Mouse (Mus musculus) MEL (cell line): ENCODE measurements around the gene Klk1b22.

ENCODE experiments used
- CTCF ChIP-seq, 3 experiments: IDR thresholded peaks in 2 of 3; conservative IDR thresholded peaks in 1 of 3; 2 replicates each; pipeline ENCODE4 v1.5.1; 2011 to 2012; ENCODE audit warnings: low read length in 3 of 3, low read depth in 2 of 3, mild to moderate bottlenecking in 2 of 3, improper control_type of control experiment in 1 of 3, inconsistent platforms in 1 of 3, mixed read lengths in 1 of 3, moderate library complexity in 1 of 3; ENCODE audit not compliant: control insufficient read depth in 1 of 3, insufficient read depth in 1 of 3, poor library complexity in 1 of 3, severe bottlenecking in 1 of 3
- EP300 ChIP-seq, 2 experiments: IDR thresholded peaks; 2 replicates each; pipeline ENCODE4 v1.6.1; 2011; ENCODE audit warnings: improper control_type of control experiment in 2 of 2, low read length in 2 of 2, low read depth in 1 of 2, mild to moderate bottlenecking in 1 of 2
- ETS1 ChIP-seq: IDR thresholded peaks from 2 replicates; pipeline ENCODE4 v1.6.1; 2012; ENCODE audit warnings: low read depth, mild to moderate bottlenecking, inconsistent platforms, low read length, improper control_type of control experiment, moderate library complexity
- HCFC1 ChIP-seq: IDR thresholded peaks from 2 replicates; pipeline ENCODE4 v1.6.1; 2012; ENCODE audit warnings: low read depth, mild to moderate bottlenecking, inconsistent platforms, low read length, improper control_type of control experiment, moderate library complexity

- no peak for TF ChIP-seq CTCF (IDR thresholded peaks at IDR 0.05 in 2 of 3, conservative IDR thresholded peaks at IDR 0.05 in 1 of 3; ENCODE audit: control insufficient read depth in 1 of 3, insufficient read depth in 1 of 3, low read depth in 2 of 3, low read length in 3 of 3, poor library complexity in 1 of 3, severe bottlenecking in 1 of 3)
- TF ChIP-seq ETS1 = no peak
- TF ChIP-seq HCFC1 = no peak
- TF ChIP-seq EP300 (IDR thresholded peaks at IDR 0.05; ENCODE audit: low read depth in 1 of 2, low read length in 2 of 2) = no peak
These were observed 24.0 kb downstream of the Klk1b22 start, which contains the start of gene Klk1b16 for GRCm38 (mm10) chr7:44136467-44136866.
